Mouse (Mus musculus): ENCODE data around the gene Foxq1.

DNA sequence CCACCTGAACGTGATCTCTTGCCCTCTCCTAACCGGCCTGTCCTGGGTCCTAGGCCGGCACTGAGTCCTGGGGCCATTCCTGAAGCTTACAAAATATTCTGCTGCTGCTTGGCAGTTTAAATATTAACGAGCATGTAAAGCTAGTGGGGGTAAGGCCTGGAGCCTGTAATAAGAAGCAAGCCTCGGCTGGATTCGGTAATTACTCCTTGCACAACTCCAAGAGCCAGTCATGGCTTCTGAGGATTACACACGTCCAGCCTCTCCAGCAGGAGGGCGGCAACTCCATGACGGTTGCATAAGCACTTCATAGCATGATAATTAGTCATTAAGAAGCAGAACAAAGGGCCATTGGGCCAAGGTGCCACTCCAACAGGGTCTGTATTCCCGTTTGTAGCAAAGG is 22.5 kb downstream of the Foxq1 start:
- TF ChIP-seq CTCF (IDR thresholded peaks at IDR 0.05) (no peak), EP300 (IDR thresholded peaks at IDR 0.05; ENCODE audit: insufficient read depth, low read depth, low read length) (no peak), POLR2A (IDR thresholded peaks at IDR 0.05; ENCODE audit: insufficient read depth, low read depth, low read length) (no peak)
